Mouse (Mus musculus) lung, embryonic 14.5 days (tissue): Measurements from ENCODE around the gene Khdc3. TPM values are rescaled to one million over a fixed set of nuclear protein-coding genes. Genes with fewer than 3 reads are reported as not detected.

Source experiments
- ATAC-seq: fragments of 200-750 bp; cut with Nextera tagmentation; 2 replicates; pipeline ENCODE4 v1.8.0; 2017; ENCODE audit warnings: mild to moderate bottlenecking, moderate TSS enrichment, moderate library complexity; ENCODE audit not compliant: insufficient read depth
- DNase-seq: peaks from one replicate; pipeline ENCODE4 v3.0.0-alpha.2; 2015
- H3K27ac ChIP-seq: fragments of 300-500 bp; sonication (generic); 2 replicates; pipeline ENCODE4 v1.5.1; 2014; ENCODE audit warnings: low read depth, mild to moderate bottlenecking, moderate library complexity
- H3K27me3 ChIP-seq: fragments of 300-500 bp; sonication (generic); 2 replicates; pipeline ENCODE4 v1.6.1; 2014; ENCODE audit warnings: low read length, control low read depth; ENCODE audit not compliant: insufficient read depth
- H3K36me3 ChIP-seq: fragments of 300-500 bp; sonication (generic); 2 replicates; pipeline ENCODE4 v1.6.1; 2014; ENCODE audit warnings: control low read depth; ENCODE audit not compliant: insufficient read depth
- H3K4me1 ChIP-seq: fragments of 300-500 bp; sonication (generic); 2 replicates; pipeline ENCODE4 v1.6.1; 2014; ENCODE audit warnings: antibody characterized with exemption, control low read depth; ENCODE audit not compliant: insufficient read depth
- H3K4me2 ChIP-seq: fragments of 300-500 bp; sonication (generic); 2 replicates; pipeline ENCODE4 v1.6.1; 2014; ENCODE audit warnings: mild to moderate bottlenecking
- H3K4me3 ChIP-seq: fragments of 300-500 bp; sonication (generic); 2 replicates; pipeline ENCODE4 v1.5.1; 2014; ENCODE audit warnings: low read depth, low read length
- H3K9ac ChIP-seq: fragments of 300-500 bp; sonication (generic); 2 replicates; pipeline ENCODE4 v1.6.1; 2014
- H3K9me3 ChIP-seq: fragments of 300-500 bp; sonication (generic); 2 replicates; pipeline ENCODE4 v1.6.1; 2016; ENCODE audit warnings: low read depth, low read length, control low read depth
- CTCF ChIP-seq: IDR thresholded peaks from 2 replicates; pipeline ENCODE4 v1.5.1; 2016; ENCODE audit warnings: antibody characterized with exemption, low read depth
- WGBS: fragments of 180-500 bp; shearing (Covaris S2); extraction: QIAGEN DNeasy Blood & Tissue Kit; methylation state at CpG from one replicate; pipeline ENCODE4 v1.1.7; 2014; 5-methylcytosine and 5-hydroxymethylcytosine counted together
- polyA plus RNA-seq: library from polyadenylated mRNA; unstranded; fragments of >200 nt; fragmentation: Nextera tagmentation; extraction: Ambion mirVana; gene quantifications from 2 replicates; pipeline ENCODE4 v1.2.1, GENCODE M21; 2014

The Khdc3 gene
- polyA plus RNA-seq: not detected in 2 replicates

DNA sequence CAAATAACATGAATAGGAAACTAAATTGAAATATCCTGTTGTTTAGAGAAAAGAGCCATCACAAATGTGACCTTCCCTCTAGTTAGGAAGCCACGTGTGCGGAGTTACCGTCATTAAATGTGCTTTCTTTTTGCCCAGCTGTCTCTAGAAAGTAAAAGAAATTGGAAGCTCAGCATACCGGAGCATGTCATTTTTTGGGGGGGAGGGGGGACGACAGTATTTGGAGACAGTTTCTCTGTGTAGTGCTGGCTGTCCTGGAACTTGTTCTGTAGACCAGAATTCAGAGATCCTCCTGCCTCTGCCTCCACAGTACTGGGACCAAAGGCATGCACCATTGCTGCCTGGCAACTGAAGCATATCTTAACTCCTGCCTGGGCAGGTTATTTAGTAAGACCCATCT lies at the start of gene Khdc3:
Gene Khdc3, plus strand, starts transcription at position 301 of the 400 bp plus-strand sequence.
- Histone ChIP-seq H3K27ac (no peak within 1 kb of the TSS), H3K4me3 (no peak within 1 kb of the TSS), H3K36me3 (no peaks in the 10 kb centered on the region), H3K9me3 (no peaks in the 10 kb centered on the region), H3K27me3 (peaks cover 17% of the 10 kb centered on the region; the same call in 1 of the 2 replicates), H3K4me1 (peaks cover 8% of the 10 kb centered on the region; the same call in 1 of the 2 replicates), H3K4me2 (no peak within 1 kb of the TSS), H3K9ac (no peak within 1 kb of the TSS)
- WGBS: 83% methylated on average over 5 of the region's 5 CpGs
- ATAC-seq (no peak), DNase-seq (no peak)
- no peak for TF ChIP-seq CTCF

DNA sequence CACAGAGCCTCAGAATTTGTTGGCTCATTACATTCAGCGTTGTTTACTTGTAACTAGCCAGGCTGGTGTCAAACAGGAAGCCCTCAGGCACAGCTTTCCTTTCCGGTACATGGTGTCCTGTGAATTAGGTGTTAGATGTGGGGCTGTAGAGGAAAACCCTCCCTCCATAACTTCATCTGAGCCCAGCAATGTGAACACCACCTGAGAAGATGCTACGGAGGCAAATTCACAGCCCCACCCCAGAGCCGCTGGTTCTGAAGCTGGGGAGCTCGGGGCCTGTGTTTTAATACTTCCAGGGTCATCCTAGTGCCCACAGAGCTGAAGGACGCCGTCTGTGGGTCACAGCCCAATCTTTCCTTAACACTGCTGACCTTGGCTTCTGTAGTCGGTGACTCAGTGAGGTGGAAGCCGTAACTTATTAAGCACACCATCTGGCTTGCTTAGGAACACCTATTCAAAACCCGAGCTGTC lies 46.2 kb upstream of the Khdc3 start:
- ATAC-seq: no peak
- no peaks in the 10 kb centered on the region for H3K4me1 ChIP-seq
- no peaks in the 10 kb centered on the region for H3K36me3 ChIP-seq
- DNase-seq: no peak
- no peak overlapping the region for H3K4me3 ChIP-seq
- no peak overlapping the region for H3K27ac ChIP-seq
- TF ChIP-seq CTCF: no peak
- no peak overlapping the region for H3K9ac ChIP-seq
- H3K9me3 ChIP-seq: no peaks in the 10 kb centered on the region
- whole genome bisulfite sequencing: 39% methylated on average over 10 of the region's 10 CpGs
- H3K4me2 ChIP-seq: no peak overlapping the region
- H3K27me3 ChIP-seq: no peaks in the 10 kb centered on the region

DNA sequence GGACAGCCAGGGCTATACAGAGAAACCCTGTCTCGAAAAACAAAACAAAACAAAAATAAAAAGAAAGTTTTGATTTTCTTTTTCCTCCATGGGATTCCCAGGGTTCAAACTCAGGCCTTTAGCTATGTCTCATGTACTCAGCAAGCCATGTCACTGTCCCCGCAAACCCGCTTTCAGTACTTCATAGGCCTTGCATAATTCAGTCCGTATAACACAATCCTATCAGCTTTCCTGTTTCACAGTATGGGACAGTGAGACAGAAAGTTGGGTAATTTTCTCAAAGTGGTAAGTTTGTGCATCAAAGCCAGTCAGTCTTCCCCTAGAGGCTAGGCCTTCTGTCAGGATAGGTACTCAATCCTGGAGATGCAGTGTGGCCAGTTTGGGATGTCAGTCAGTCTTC lies 42.4 kb upstream of the Khdc3 start:
- DNase-seq: no peak
- ATAC-seq: no peak
- H3K9ac ChIP-seq: no peak overlapping the region
- WGBS: 78% methylated on average over 4 of the region's 4 CpGs
- no peaks in the 10 kb centered on the region for H3K36me3 ChIP-seq
- no peak for TF ChIP-seq CTCF
- H3K27me3 ChIP-seq: no peaks in the 10 kb centered on the region
- no peak overlapping the region for H3K4me2 ChIP-seq
- 0 out of 2 replicates have a peak, but pooled peaks cover 3% of the 10 kb centered on the region for H3K4me1 ChIP-seq
- no peak overlapping the region for H3K4me3 ChIP-seq
- no peak overlapping the region for H3K27ac ChIP-seq
- H3K9me3 ChIP-seq: no peaks in the 10 kb centered on the region

DNA sequence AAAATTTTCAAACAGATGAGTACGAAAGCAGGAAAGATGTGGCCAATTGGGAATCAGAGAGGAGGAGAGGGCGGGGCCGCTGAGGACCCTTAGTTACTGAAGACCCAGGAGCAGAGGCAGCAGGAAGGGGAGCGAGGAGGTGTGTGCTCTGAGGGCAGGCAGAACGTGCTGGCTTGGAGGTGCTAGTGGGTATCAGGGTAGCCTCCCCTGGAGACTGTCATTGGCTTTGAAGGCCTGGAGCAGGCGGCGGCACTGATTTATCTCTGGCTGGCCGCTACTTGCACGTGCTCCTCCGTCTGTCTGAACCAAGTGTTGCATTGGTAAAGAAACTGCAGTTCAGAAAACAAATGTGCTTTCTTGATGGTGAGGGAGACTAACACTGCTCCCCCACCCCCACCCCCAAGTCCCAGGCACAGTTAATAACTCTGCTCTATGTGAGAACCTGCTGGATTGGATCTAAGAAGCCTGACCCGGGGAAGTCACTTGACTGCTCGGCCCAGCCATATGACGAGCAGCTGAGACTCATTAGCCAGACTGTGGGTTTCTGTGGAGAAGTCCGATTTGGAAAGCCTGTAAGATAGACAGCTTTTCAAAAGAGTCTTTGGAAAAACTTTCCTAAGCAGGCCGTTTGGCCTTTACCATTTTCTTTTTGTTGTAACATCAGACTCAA lies 37.9 kb upstream of the Khdc3 start:
- Histone ChIP-seq H3K4me2 (peak overlapping the region; percentile 48), H3K4me1 (peaks cover 11% of the 10 kb centered on the region; the same call in 1 of the 2 replicates), H3K9me3 (no peaks in the 10 kb centered on the region), H3K27me3 (no peaks in the 10 kb centered on the region), H3K4me3 (no peak overlapping the region), H3K27ac (no peak overlapping the region), H3K36me3 (no peaks in the 10 kb centered on the region), H3K9ac (no peak overlapping the region)
- ATAC-seq (no peak), DNase-seq (peak; percentile 16)
- WGBS: 23% methylated on average over 15 of the region's 15 CpGs
- TF ChIP-seq CTCF: no peak

DNA sequence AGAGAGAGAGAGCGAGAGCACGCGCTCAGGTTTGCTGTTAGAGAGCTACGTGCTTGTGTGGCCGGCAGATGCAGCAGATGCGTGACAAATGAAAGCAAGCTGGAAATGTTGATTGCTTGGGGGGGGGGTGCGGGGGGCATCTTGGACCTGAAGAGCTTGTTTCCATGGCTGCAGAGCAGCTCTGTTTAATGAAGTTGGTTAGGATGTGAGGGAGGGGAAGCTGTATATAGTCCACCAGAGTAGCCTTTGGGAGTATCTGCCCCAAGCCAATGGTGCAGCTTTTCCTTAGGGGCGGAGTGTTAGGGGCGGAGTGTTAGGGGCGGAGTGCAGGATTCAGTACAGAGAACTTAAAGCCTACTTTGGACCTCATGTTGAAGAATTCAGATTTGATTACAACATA lies 34.5 kb upstream of the Khdc3 start:
- ATAC-seq (peak; percentile 78), DNase-seq (peak; percentile 57)
- TF ChIP-seq CTCF: no peak
- Histone ChIP-seq H3K9me3 (no peaks in the 10 kb centered on the region), H3K9ac (no peak overlapping the region), H3K36me3 (no peaks in the 10 kb centered on the region), H3K27me3 (no peaks in the 10 kb centered on the region), H3K4me3 (no peak overlapping the region), H3K27ac (no peak overlapping the region), H3K4me2 (peak overlapping the region; percentile 44; the same call in 1 of the 2 replicates), H3K4me1 (peaks cover 11% of the 10 kb centered on the region; the same call in 1 of the 2 replicates)
- 25% methylated on average over 9 of the region's 10 CpGs for WGBS

DNA sequence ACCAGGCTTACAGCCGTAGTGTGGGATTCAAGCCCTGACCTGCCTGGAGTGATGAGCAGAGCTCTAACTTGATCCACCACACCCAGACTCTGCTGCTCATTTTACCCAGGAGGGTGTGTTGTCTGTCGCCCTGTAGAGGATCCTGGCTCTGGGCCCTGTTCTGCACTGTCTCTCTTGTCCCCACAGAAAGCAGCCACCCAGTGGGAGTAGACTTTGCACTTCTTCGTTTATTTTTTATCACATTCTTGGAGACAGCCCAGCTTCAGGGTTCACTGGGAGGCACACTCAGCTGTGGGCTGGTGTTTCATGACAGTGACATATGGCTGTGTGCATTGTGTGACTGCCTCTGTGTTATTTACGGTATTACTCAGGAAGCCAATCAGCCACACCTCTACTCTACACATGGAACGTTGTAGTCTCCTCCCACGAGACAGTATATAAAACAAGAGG lies 33.4 kb upstream of the Khdc3 start:
- 10% methylated on average over 6 of the region's 6 CpGs for WGBS
- Histone ChIP-seq H3K9ac (no peak overlapping the region), H3K9me3 (no peaks in the 10 kb centered on the region), H3K4me3 (no peak overlapping the region), H3K27me3 (no peaks in the 10 kb centered on the region), H3K4me1 (peaks cover 11% of the 10 kb centered on the region; the same call in 1 of the 2 replicates), H3K27ac (peak overlapping the region; percentile 26; the same call in 1 of the 2 replicates), H3K36me3 (no peaks in the 10 kb centered on the region), H3K4me2 (0 out of 2 replicates have a peak overlapping the region, but pooled peaks have one; percentile 0)
- ATAC-seq (peak; percentile 84), DNase-seq (peak; percentile 57)
- TF ChIP-seq CTCF: no peak

DNA sequence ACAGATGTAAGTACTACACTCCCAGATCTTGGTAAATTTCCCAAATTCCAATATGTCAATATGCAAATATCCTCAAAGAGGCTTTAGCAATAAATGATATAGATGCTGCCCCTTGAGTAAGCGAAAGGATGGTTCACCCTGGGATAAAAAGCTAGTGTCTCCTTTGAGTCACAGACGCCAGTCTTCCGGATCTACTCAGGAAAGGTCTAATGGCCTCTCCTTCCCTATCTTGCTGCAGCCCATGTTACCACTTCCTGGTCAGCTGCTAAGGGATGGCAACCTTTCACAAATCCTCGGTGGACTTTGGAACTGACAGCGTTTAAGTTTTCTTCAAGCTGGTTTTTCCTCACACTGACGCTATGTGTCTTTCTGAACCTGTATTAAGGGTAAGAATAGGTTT lies 32.9 kb upstream of the Khdc3 start:
- ATAC-seq (0 out of 2 replicates have a peak, but pooled peaks have one; percentile 45), DNase-seq (peak; percentile 41)
- peaks cover 8% of the 10 kb centered on the region; the same call in 1 of the 2 replicates for H3K4me1 ChIP-seq
- H3K36me3 ChIP-seq: no peaks in the 10 kb centered on the region
- no peaks in the 10 kb centered on the region for H3K9me3 ChIP-seq
- 65% methylated on average over 6 of the region's 6 CpGs for WGBS
- no peak for TF ChIP-seq CTCF
- no peaks in the 10 kb centered on the region for H3K27me3 ChIP-seq
- H3K4me2 ChIP-seq: no peak overlapping the region
- H3K27ac ChIP-seq: peak overlapping the region; percentile 48; the same call in 1 of the 2 replicates
- H3K9ac ChIP-seq: no peak overlapping the region
- H3K4me3 ChIP-seq: no peak overlapping the region
